Mouse (Mus musculus) kidney, adult 2 months (tissue): Measurements from ENCODE around the gene Gsdma.

Experiments
- CTCF ChIP-seq: fragments of 200-500 bp; conservative IDR thresholded peaks from 2 replicates; pipeline ENCODE4 v1.5.1; 2011; ENCODE audit warnings: low read depth, mild to moderate bottlenecking, control low read depth, low read length, moderate library complexity, mixed read lengths; ENCODE audit not compliant: insufficient read depth, insufficient read length
- POLR2A ChIP-seq: fragments of 200-500 bp; IDR thresholded peaks from one replicate; pipeline ENCODE4 v1.6.1; 2011; ENCODE audit warnings: low read depth, low read length, control low read depth

DNA sequence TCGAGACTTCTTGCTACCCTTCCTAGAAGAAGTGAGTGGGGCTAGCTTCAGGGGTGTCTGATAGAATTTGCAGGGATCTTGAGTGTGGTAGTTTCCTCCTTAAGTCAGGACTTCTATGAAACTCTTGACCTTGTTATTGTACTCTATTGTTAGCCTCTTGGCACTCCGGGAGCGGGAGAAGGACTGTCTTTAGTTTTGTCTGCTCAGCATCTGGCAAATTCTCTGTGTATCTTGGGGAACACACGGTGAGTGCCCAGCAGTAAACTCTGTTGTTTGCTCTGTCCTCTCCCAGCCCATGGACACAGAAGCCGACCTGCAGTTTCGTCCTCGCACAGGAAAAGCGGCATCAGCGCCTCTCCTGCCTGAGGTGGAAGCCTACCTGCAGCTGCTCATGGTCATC is 21.5 kb downstream of the Gsdma start:
- TF ChIP-seq CTCF (no peak), POLR2A (no peak)
